ENCODE assay signal across 18 mouse cellular contexts in the genomic region with DNA sequence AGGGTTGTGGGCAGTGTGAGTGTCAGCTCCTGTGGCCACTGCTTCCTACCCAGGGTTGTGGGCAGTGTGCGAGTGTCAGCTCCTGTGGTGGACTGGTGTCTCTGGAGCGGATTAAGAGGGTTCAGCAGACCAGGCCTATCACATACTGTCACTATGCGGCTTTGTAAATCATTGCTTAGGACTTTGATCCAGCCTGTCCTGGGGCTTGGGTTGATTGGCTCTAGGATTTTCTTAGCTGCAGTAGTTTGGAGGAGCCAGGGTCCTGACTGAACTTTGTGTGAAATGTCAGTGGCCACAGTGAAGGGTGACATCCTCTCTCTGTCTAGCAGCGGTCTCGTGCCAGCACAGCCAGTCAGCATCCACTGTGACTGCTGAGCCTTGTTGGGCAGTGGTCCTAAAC. TPM values are rescaled to one million over a fixed set of nuclear protein-coding genes. Genes with fewer than 3 reads are reported as not detected.
DNase-seq lines count a peak whose midpoint lies in the region; ATAC-seq and TF ChIP-seq lines count a peak whose summit lies in the region.
"Had no signal": no experiment of that assay in that cellular context is flagged by ENCODE, and none has a peak within 500 bp of the region (broad histone marks: within the 10 kb centered on the region; RNA-seq: fewer than 3 reads in every experiment).

No protein-coding gene starts in this region.

- peaks cover 68% of the 10 kb centered on the region for H3K36me3 ChIP-seq in liver, postnatal 0 days (replicated peaks; ENCODE audit: insufficient read depth, low read length)
- peaks cover 77% of the 10 kb centered on the region for H3K36me3 ChIP-seq in forebrain, postnatal 0 days (ENCODE audit: insufficient read depth)
- peaks cover 59% of the 10 kb centered on the region for H3K36me3 ChIP-seq in midbrain, embryonic 16.5 days (ENCODE audit: control insufficient read depth, insufficient read depth, low read length)
- peaks cover 100% of the 10 kb centered on the region for H3K36me3 ChIP-seq in forebrain, embryonic 13.5 days (ENCODE audit: poor library complexity, severe bottlenecking)

- H3K27me3 ChIP-seq in liver, postnatal 0 days (ENCODE audit: insufficient read depth, low read length): no peaks in the 10 kb centered on the region
- no peaks in the 10 kb centered on the region for H3K27me3 ChIP-seq in forebrain, postnatal 0 days (ENCODE audit: insufficient read depth, low read length)
- H3K27me3 ChIP-seq in midbrain, embryonic 16.5 days (ENCODE audit: control insufficient read depth, insufficient read depth, low read depth, low read length): no peaks in the 10 kb centered on the region
- H3K27me3 ChIP-seq in forebrain, embryonic 13.5 days: no peaks in the 10 kb centered on the region
- H3K27me3 ChIP-seq: embryonic facial prominence, embryonic 12.5 days; lung, embryonic 15.5 days; midbrain, embryonic 13.5 days had no signal

- no peaks in the 10 kb centered on the region for H3K9me3 ChIP-seq in liver, postnatal 0 days (ENCODE audit: low read length)
- no peaks in the 10 kb centered on the region for H3K9me3 ChIP-seq in forebrain, postnatal 0 days (ENCODE audit: low read length)
- H3K9me3 ChIP-seq in midbrain, embryonic 16.5 days (replicated peaks; ENCODE audit: control insufficient read depth, low read length, poor library complexity, severe bottlenecking): no peaks in the 10 kb centered on the region
- H3K9me3 ChIP-seq in forebrain, embryonic 13.5 days (replicated peaks): no peaks in the 10 kb centered on the region
- H3K9me3 ChIP-seq: embryonic facial prominence, embryonic 12.5 days; limb, embryonic 10.5 days; lung, embryonic 15.5 days; midbrain, embryonic 13.5 days had no signal

- 83% methylated on average over 5 of the region's 5 CpGs for WGBS in liver, postnatal 0 days (ENCODE audit: insufficient replicate concordance)
- WGBS in forebrain, postnatal 0 days: 95% methylated on average over 5 of the region's 5 CpGs
- WGBS in midbrain, embryonic 16.5 days: 94% methylated on average over 5 of the region's 5 CpGs
- whole genome bisulfite sequencing in forebrain, embryonic 13.5 days: 96% methylated on average over 5 of the region's 5 CpGs

- TF ChIP-seq EP300 in liver, postnatal 0 days (IDR thresholded peaks at IDR 0.05; ENCODE audit: low read depth): no peak

- peaks cover 4% of the 10 kb centered on the region for H3K4me1 ChIP-seq in liver, postnatal 0 days (ENCODE audit: insufficient read depth)
- no peaks in the 10 kb centered on the region for H3K4me1 ChIP-seq in forebrain, postnatal 0 days (ENCODE audit: insufficient read depth)
- H3K4me1 ChIP-seq in midbrain, embryonic 16.5 days (ENCODE audit: control insufficient read depth, insufficient read depth, low read length): no peaks in the 10 kb centered on the region; the same call in 1 of the 2 replicates
- peaks cover 6% of the 10 kb centered on the region; the same call in 1 of the 2 replicates for H3K4me1 ChIP-seq in forebrain, embryonic 13.5 days
- H3K4me1 ChIP-seq: embryonic facial prominence, embryonic 12.5 days; limb, embryonic 10.5 days; lung, embryonic 15.5 days; midbrain, embryonic 13.5 days had no signal

- DNase-seq in layer of hippocampus, adult 2 months (ENCODE audit: low spot score in 2 of 2): no peak
- no peak for DNase-seq in layer of hippocampus, postnatal 14 days (ENCODE audit: low spot score in 2 of 2)
- DNase-seq in kidney, adult 9 months: peak; percentile 86
- DNase-seq in kidney, postnatal 36 days: peak; percentile 65 to 82
- DNase-seq in liver, postnatal 0 days: no peak
- DNase-seq in forebrain, postnatal 0 days: no peak
- DNase-seq: adrenal gland, adult 8-10 months; cerebellum, adult 11-12 months; gastrocnemius, postnatal 14 days had no signal

- H3K4me3 ChIP-seq in layer of hippocampus, adult 2 months: no peak overlapping the region
- H3K4me3 ChIP-seq in liver, postnatal 0 days (ENCODE audit: low read depth, low read length): no peak overlapping the region
- H3K4me3 ChIP-seq in forebrain, postnatal 0 days (ENCODE audit: low read depth, low read length): no peak overlapping the region
- no peak overlapping the region for H3K4me3 ChIP-seq in midbrain, embryonic 16.5 days (ENCODE audit: low read depth, low read length)
- no peak overlapping the region for H3K4me3 ChIP-seq in forebrain, embryonic 13.5 days
- H3K4me3 ChIP-seq: embryonic facial prominence, embryonic 12.5 days; limb, embryonic 10.5 days; lung, embryonic 15.5 days; midbrain, embryonic 13.5 days; myocyte had no signal

- TF ChIP-seq CTCF in layer of hippocampus, adult 2 months (conservative IDR thresholded peaks at IDR 0.05): no peak
- TF ChIP-seq CTCF in liver, postnatal 0 days (IDR thresholded peaks at IDR 0.05; ENCODE audit: low read depth): no peak
- no peak for TF ChIP-seq CTCF in forebrain, postnatal 0 days (IDR thresholded peaks at IDR 0.05; ENCODE audit: low read depth)

- peak overlapping the region; percentile 83; the same call in 1 of the 2 replicates for H3K27ac ChIP-seq in layer of hippocampus, adult 2 months
- peak overlapping the region; percentile 90 for H3K27ac ChIP-seq in liver, postnatal 0 days (ENCODE audit: low read depth)
- H3K27ac ChIP-seq in forebrain, postnatal 0 days (ENCODE audit: low read depth, low read length): no peak overlapping the region
- H3K27ac ChIP-seq in midbrain, embryonic 16.5 days (ENCODE audit: low read length): no peak overlapping the region
- no peak overlapping the region for H3K27ac ChIP-seq in forebrain, embryonic 13.5 days
- H3K27ac ChIP-seq: embryonic facial prominence, embryonic 12.5 days; limb, embryonic 10.5 days; lung, embryonic 15.5 days; midbrain, embryonic 13.5 days had no signal

- no peak overlapping the region for H3K4me2 ChIP-seq in liver, postnatal 0 days (ENCODE audit: low read depth, low read length)
- H3K4me2 ChIP-seq in forebrain, postnatal 0 days (ENCODE audit: low read depth): no peak overlapping the region
- H3K4me2 ChIP-seq in midbrain, embryonic 16.5 days (ENCODE audit: low read length): no peak overlapping the region
- no peak overlapping the region for H3K4me2 ChIP-seq in forebrain, embryonic 13.5 days
- H3K4me2 ChIP-seq: embryonic facial prominence, embryonic 12.5 days; lung, embryonic 15.5 days; midbrain, embryonic 13.5 days had no signal

- H3K9ac ChIP-seq in liver, postnatal 0 days (replicated peaks): no peak overlapping the region
- no peak overlapping the region for H3K9ac ChIP-seq in forebrain, postnatal 0 days
- H3K9ac ChIP-seq in midbrain, embryonic 16.5 days (ENCODE audit: low read depth, low read length): no peak overlapping the region
- H3K9ac ChIP-seq in forebrain, embryonic 13.5 days: no peak overlapping the region
- H3K9ac ChIP-seq: embryonic facial prominence, embryonic 12.5 days; lung, embryonic 15.5 days; midbrain, embryonic 13.5 days had no signal

- ATAC-seq in liver, postnatal 0 days: peak; percentile 85
- ATAC-seq in forebrain, postnatal 0 days: no peak
- no peak for ATAC-seq in midbrain, embryonic 16.5 days
- no peak for ATAC-seq in forebrain, embryonic 13.5 days
- ATAC-seq: forebrain, embryonic 16.5 days; inflammation-experienced regulatory T-cells, adult 6 months; midbrain, embryonic 13.5 days had no signal

RNA-seq across cellular contexts. Expression of a gene that starts 23.6 kb away (rescaled TPM):
- total RNA-seq in layer of hippocampus, adult 2 months (2021): 1 to 10 TPM; 3.2 to 4.2 TPM
- total RNA-seq in layer of hippocampus, postnatal 14 days (2021): 1 to 10 TPM; 3.0 to 3.9 TPM
- 2.0 and 2.1 TPM in 2 replicates for polyA plus RNA-seq in liver, postnatal 0 days (2015; fragmentation: Nextera tagmentation; extraction: Ambion mirVana)
- total RNA-seq in forebrain, postnatal 0 days (2014; rRNA removed): 2.5 and 7.2 TPM in 2 replicates
- 1.8 and 3.5 TPM in 2 replicates for polyA plus RNA-seq in forebrain, postnatal 0 days (2015; fragmentation: Nextera tagmentation; extraction: Ambion mirVana)
- polyA plus RNA-seq in midbrain, embryonic 16.5 days (2015; fragmentation: Nextera tagmentation; extraction: Ambion mirVana): 2.0 and 2.1 TPM in 2 replicates
- polyA plus RNA-seq in forebrain, embryonic 13.5 days (2015; fragmentation: Nextera tagmentation; extraction: Ambion mirVana): 5.5 and 6.6 TPM in 2 replicates

RNA-seq across cellular contexts. Expression of a gene that starts 23.9 kb away (rescaled TPM):
- total RNA-seq in layer of hippocampus, adult 2 months (2021): 10 to 100 TPM; 20.0 to 20.6 TPM
- total RNA-seq in layer of hippocampus, postnatal 14 days (2021): 10 to 100 TPM; 17.3 to 20.4 TPM
- polyA plus RNA-seq in liver, postnatal 0 days (2015; fragmentation: Nextera tagmentation; extraction: Ambion mirVana): 53.3 and 60.0 TPM in 2 replicates
- total RNA-seq in forebrain, postnatal 0 days (2014; rRNA removed): 21.2 and 24.9 TPM in 2 replicates
- 27.3 and 29.5 TPM in 2 replicates for polyA plus RNA-seq in forebrain, postnatal 0 days (2015; fragmentation: Nextera tagmentation; extraction: Ambion mirVana)
- 32.1 and 35.1 TPM in 2 replicates for polyA plus RNA-seq in midbrain, embryonic 16.5 days (2015; fragmentation: Nextera tagmentation; extraction: Ambion mirVana)
- polyA plus RNA-seq in forebrain, embryonic 13.5 days (2015; fragmentation: Nextera tagmentation; extraction: Ambion mirVana): 42.4 and 45.6 TPM in 2 replicates

RNA-seq across cellular contexts. Expression of a gene that starts 31.4 kb away (rescaled TPM):
- total RNA-seq in layer of hippocampus, adult 2 months (2021): 100 to 1,000 TPM; 654 to 684 TPM
- total RNA-seq in layer of hippocampus, postnatal 14 days (2021): 100 to 1,000 TPM; 826 to 832 TPM
- polyA plus RNA-seq in liver, postnatal 0 days (2015; fragmentation: Nextera tagmentation; extraction: Ambion mirVana): 9.6 and 10.7 TPM in 2 replicates
- 596 and 608 TPM in 2 replicates for total RNA-seq in forebrain, postnatal 0 days (2014; rRNA removed)
- 592 and 640 TPM in 2 replicates for polyA plus RNA-seq in forebrain, postnatal 0 days (2015; fragmentation: Nextera tagmentation; extraction: Ambion mirVana)
- polyA plus RNA-seq in midbrain, embryonic 16.5 days (2015; fragmentation: Nextera tagmentation; extraction: Ambion mirVana): 665 and 671 TPM in 2 replicates
- polyA plus RNA-seq in forebrain, embryonic 13.5 days (2015; fragmentation: Nextera tagmentation; extraction: Ambion mirVana): 319 and 339 TPM in 2 replicates

Comparison
In these comparisons a context has a peak if more than half of its experiments do, and no peak if none do; other contexts are left out.
1. DNase-seq: peak in kidney, adult 9 months (single experiment) and kidney, postnatal 36 days (2 of 2); none in layer of hippocampus, adult 2 months (0 of 2), layer of hippocampus, postnatal 14 days (0 of 2), liver, postnatal 0 days (single experiment) and forebrain, postnatal 0 days (single experiment).
2. H3K27ac ChIP-seq: peak in layer of hippocampus, adult 2 months (single experiment) and liver, postnatal 0 days (single experiment); none in forebrain, postnatal 0 days (single experiment), midbrain, embryonic 16.5 days (single experiment) and forebrain, embryonic 13.5 days (single experiment).
3. RNA of a gene that starts 31.4 kb away (polyA plus RNA-seq): 665 to 671 TPM in midbrain, embryonic 16.5 days, 592 to 640 TPM in forebrain, postnatal 0 days and 319 to 339 TPM in forebrain, embryonic 13.5 days; 9.6 to 10.7 TPM in liver, postnatal 0 days; every median in the first group is over 10 times any median in the second.